Mouse (Mus musculus) testis, postnatal 14 days (tissue): ENCODE data around the gene Aurkaip1.
"Not testable (repeated sequence)": the region's sequence is repeated elsewhere in the genome, so short reads cannot be mapped to it uniquely, and the experiment has no call there.

ENCODE experiments used
- DNase-seq: peaks from one replicate; pipeline ENCODE4 v3.0.0; 2021; ENCODE audit warnings: low spot score

Gene Aurkaip1

DNA sequence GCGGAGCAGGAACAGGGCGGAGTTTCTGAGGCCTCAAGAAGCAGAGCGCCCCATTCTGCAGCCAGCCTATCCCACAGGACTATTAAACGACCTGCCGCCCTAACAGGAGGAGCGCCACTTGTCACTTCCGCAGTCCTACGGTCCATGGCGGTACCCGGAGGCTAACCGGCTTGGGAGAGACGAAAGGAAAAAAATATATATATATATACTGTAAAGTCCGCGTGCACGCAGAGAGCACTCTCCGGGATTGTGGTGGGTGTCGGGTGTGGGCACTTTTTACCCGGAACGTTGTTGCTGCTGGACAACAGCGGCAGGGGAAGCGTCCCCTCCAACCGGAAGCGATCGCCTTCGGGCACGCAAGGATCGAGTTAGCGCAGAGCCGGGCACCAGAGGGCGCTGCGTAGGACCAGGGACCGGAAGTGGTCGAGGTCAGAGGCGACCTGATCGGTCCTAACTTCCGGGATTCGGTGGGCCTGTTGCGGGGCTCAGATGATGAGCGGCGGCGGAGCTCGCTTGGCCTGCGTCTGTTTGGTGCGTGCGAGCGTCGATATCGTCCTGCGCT is at the start of gene Aurkaip1:
TSS of gene Aurkaip1 (plus strand) at position 68 of the 562 bp plus-strand sequence.
- peak; percentile 96 for DNase-seq

DNA sequence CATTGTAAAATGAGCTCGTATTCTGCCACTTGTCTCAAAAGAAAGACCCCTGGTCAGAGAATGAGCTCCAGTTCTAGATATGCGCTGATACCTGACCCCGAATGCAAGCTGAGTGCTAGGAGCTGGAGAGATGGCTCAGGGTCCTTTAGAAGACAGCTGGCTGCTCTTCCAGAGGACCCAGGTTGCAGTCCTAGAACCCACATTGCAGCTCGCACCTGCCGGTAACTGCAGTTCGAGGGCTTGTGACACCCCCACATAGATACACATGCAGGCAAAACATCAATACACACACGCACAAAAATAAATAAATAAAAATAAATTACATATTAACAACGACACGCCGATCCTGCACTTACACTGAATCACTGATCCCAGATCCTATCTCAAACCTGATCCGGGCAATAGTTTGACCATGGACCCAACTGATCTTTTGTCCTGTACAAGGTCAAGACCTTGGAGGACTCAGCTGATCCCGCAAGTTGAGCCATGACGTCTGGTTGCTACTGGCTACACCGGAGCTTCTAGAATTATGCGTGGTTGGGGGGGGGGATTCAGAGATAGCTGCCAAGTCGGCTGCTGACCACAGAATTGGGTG is 47.5 kb upstream of the Aurkaip1 start:
- no peak for DNase-seq

DNA sequence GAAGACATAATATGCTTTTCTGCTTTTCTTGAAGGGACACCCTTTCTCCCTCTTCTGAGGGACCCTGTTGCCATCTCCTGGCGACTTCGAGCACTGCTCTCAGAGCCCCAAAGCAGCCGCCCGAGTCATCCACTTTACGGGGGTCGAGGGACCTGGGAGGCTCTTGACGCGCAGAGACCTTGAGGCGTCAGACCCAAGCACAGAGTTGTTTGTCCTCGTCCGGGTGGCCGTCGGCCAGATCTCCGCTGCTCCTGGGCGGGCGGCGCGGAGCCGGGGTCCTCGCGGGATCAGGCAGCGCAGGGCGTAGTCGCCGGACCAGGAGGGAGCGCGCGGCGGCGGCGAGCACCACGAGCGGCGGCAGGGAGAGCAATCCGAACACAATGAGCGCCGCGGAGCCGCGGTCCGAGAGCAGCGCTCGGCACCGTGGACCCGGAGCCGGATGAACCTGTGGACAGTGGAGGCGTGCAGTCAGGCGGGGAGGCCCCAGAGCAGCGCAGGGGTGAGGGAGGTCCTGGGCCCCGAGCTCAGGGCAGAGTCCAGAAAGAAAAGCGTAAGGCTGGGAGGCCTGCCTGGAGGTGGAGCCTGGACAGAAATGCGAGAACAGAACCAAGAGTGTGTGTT is 46.9 kb upstream of the Aurkaip1 start:
- DNase-seq = peak; percentile 68

DNA sequence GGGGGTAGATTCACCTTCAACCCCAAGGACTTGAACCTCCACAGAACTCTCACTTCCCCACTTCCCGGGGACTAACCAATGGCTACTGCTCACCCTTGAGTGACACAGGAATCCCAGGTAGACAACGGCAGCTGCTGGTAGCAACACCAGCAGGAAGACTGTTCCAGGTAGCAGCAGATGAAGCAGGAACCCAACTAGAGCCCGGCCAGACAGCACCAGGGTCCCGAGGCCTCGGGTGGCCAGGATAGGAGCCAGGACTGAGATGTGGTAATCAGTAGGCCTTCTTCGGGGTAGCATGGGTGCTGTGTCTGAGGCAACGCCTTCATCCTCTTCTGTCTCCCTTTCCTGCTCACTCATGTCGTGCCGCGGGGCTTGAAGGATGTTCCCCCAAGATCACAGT is 45.8 kb upstream of the Aurkaip1 start:
- no peak for DNase-seq

DNA sequence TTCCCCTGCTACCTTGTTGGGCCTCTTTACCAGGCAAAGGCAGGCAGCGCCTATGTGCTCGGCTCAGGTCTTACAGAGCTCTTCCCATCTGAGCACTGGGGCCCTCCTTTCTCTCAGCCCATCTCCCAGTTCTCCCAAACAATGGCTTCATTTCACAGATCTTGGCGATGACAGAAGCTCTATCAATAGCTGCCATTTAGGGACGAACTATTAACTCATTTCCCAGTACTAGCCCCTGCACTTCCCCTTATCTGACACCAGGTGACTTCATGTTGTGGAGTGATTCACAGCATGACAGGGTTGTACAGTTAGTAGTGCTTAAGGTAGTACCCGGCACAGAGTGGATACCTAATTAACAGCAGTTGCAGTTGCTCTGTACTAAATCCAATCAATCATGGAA is 45.3 kb upstream of the Aurkaip1 start, which contains the start of gene Tmem88b:
TSS of gene Tmem88b (minus strand) at position 56 of the 400 bp plus-strand sequence.
- no peak for DNase-seq

DNA sequence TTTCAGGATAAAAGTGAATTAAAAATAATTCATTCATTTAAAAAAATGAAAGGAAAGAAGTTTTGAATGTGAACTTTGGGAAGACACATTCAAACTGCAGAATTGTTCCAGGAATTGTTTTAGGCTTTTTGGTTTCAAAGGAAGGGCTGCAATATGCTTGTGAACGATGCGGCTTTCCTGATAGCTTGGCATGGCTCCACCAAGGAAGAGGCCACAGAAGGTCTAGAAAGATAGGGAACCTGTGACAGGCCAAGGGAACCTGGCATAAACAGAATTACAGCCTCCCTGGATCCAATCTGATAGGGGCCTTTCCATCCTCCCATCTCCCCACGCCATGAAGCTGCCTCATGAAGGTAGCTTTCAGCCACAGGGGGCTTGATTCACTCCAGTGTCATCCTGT is 42.8 kb upstream of the Aurkaip1 start:
- no peak for DNase-seq

DNA sequence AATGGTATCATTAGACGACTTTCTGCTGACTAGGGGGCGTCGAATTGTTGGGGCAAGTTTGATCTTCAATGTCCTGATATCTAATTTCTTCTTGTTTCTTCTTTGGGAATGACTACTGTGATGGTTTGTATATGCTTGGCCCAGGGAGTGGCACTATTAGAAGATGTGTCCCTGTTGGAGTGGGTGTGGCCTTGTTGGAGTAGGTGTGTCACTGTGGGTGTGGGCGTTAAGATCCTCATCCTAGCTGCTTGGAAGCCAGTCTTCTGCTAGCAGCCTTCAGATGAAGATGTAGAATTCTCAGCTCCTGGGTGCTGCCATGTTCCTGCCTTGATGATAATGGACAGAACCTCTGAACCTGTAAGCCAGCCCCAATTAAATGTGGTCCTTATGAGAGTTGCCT is 42.2 kb upstream of the Aurkaip1 start:
- not testable (repeated sequence) for DNase-seq

DNA sequence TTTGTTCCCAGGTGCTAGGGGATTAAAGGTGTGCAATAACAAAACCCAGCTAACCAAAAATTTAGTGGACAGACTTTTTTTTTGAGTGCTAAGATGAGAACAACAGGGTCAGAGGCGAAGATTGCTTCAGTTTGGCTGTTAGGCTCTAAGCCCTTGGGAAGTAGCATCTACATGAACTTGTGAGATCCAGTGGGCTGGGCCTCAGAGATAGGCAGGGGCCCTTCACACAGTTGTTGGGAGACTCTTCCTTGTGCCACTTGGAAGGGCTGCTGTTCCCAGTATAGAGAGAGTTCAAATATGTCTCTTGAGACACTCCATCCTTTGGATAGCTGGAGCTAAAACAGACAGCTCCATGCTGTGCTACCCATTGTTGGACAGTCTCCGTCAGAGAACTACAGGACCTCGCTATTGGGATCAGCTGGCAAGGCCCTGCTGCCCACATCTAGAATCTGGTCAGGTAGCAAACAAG is 41.0 kb upstream of the Aurkaip1 start, which contains the start of gene Ankrd65:
TSS of gene Ankrd65 (plus strand) at position 419 of the 469 bp plus-strand sequence.
- no peak for DNase-seq

DNA sequence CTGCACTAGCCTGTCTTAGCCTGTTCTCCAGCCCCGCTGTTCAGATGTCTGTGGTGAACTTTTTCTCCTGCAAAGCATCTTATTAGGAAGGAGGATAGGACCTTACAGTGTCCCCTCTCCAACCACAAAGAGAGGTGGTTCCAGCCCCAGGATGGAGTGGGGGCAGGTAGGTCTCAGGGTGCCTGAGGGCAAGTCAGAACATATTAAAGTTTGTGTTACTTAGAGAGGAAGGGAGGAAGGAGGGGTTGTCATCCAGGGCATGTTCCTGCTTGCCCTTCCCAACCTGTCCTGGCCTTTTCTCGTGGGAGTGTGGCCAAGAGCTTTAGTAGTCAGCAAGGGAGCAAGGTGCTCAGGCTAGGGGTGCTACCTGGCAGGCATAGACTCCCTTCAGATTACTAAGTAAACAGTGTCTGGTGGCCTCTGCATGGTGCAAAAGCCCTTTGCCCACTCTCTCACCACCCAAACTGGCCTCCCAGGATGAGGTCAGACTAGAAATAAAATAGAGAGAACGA is 40.4 kb upstream of the Aurkaip1 start:
- DNase-seq = no peak

DNA sequence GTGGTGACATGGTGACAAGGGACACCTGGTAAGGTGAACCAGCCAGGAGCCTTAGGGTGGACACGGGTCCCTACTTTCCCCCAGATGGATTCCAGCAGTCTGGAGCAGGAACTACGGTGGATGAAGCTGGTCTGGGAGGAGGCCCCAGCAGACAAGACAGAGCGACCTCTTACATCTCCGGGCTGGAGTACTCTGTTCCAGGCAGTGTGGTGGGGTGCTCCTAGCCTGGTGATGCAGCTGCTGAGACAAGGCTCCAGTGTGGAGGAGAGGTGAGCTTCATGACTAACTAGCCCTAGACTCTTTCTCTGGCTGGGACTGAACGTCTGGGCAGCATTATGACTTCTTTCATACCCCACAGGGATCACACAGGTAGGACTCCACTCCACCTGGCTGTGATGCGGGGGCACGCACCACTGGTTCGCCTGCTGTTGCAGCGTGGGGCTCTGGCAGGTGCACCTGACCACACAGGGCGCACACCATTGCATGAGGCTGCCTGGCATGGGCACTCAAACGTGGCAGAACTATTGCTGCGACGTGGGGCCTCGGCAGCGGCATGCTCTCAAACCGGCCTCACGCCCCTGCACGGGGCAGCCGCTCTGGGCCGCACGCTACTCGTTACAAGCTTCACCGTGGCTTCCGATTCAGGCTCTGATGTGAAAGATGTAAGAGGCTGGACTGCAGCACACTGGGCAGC is 39.7 kb upstream of the Aurkaip1 start:
- DNase-seq = peak; percentile 16

DNA sequence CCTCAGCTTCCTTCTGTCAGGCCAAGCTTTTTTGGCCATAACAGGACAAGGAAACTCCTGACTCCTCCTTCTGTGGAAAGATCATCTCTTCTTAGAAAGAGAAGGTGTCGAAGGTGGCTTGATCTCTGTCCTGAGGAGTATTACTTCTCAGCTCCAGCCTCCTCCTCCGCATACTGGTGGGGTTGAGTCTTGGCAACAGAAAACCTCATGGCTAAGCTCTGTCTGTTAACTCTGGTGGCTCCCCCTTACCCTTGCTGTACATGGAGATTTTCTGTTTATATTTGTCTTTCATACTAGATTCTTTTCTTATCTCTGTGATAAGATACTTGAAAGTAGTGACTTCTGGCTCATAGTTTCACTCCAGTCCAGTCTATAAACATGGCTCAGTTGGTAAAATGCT is 37.3 kb upstream of the Aurkaip1 start:
- no peak for DNase-seq

DNA sequence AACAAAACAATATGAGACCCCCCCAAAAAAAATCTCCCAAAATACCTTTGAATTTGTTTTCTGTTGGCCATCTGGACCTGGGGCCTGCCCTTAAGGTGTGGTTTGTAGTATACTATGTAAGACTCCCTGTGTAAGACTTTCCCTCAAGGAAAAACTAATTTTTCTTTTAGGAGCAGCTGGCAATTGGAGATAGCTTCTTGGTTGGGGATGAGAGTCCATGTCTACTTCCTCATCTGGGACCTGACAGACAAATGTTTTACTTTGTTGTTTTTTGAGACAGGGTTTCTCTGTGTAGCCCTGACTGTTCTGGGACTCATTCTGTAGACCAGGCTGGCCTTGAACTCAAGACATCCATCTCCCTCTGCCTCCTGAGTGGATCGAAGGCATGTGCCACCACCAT is 29.0 kb upstream of the Aurkaip1 start:
- DNase-seq = no peak

DNA sequence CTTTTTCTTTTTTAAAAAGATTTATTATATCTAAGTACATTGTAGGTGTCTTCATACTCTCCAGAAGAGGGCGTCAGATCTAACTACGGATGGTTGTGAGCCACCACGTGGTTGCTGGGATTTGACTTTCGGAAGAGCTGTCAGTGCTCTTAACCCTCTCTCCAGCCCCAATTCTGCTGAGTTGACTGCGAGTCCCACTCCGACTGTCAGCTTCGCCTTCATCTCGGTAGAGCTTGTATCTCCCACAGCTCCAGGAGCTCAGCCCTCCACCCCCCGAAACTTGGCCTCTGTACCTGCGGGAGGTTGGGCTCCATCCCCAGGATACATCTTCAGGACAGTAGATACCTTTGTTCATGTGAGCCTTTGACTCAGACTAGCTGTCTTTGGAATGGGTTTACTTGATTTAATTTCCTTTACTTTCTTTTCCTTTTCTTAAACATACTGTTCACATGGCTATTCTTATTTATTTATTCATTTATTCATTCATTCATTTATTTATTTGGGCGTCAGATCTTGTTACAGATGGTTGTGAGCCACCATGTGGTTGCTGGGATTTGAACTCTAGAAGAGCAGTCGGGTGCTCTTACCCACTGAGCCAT is 28.2 kb upstream of the Aurkaip1 start, which contains the start of gene Mrpl20:
TSS of gene Mrpl20 (plus strand) at position 138 of the 599 bp plus-strand sequence.
- no peak for DNase-seq

DNA sequence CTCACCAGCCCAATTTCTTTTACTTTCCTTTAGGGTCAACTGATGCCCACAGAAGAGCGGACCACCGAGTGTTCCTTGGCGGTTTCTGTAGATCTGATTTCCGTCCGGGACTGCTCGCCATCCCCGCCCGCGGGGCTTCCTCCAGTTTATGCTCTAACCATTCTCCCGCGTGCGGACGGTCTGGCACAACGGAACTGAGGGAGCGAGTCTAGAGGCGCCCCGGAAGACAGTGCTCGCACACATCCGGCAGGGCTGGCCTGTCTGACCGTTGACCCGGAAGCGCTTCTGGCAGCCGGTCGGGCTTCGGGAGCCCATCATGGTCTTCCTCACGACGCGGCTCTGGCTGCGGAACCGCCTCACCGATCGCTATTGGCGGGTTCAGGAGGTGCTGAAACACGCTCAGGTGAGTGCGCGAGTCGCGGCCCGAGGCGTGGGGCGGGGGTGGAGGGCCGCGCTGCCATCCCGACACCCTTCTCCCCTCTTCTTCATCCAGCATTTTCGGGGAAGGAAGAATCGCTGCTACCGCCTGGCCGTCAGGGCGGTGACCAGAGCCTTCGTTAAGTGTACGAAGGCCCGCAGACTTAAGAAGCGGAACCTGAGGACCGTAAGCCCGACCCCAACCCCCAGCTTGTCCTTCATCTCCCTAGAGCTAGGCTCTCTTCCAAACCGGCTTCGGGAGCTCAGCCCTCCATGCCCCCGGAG is 27.6 kb upstream of the Aurkaip1 start:
- DNase-seq = peak; percentile 94

DNA sequence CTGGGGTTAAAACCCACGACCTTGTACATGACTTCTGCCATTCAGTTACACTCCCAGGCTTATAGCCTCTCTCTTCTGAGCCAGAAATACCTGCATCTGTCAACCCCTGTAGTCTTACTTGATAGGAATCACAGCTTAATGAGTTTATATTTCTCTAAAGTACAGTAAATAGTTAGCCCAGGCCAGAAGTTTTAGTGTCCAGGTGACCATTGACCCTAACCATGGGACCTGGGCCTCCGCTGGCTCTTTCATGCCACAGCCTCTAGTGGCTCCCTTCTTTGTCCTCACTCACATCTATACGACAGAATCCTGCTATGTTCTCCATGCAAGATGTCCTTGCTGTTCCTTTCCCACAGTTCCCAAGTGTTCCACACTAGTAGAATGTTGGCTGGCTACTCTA is 23.2 kb upstream of the Aurkaip1 start:
- no peak for DNase-seq

DNA sequence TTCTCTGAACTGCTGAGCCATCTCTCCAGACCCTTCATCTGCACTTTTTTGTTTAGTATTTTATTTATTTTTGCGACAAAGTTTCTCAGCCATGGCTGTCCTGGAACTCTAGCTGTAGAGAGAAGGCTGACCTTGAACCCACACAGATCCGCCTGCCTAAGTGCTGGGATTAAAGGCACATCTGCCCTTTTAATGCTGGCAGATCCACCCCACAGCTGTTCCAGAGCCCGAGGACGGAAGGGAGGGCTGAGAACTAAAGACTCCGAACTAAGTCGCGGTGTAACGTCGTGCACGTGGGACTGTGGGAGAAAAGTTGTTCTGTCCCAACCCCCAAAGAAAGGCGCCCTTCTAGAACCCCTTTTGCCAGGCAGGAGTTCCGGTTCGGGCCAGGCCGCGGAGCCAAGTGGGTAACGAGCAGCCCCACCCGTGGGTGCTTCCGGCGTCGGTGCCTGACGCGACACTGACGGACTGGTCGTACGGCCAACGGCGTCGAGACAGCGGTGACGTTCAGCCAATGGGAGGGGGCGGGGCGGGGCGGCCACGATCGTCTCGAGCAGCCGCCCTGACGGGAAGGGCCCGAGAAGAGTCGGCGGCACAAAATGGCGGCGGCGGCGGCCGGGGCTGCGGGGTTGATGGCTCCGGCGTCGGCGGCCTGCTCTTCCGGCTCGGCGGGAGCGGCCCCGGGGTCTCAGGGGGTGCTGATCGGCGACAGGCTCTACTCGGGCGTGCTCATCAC is 19.0 kb upstream of the Aurkaip1 start, which contains the start of gene Ccnl2:
TSS of gene Ccnl2 (plus strand) at position 561 of the 736 bp plus-strand sequence.
- peak; percentile 96 for DNase-seq

DNA sequence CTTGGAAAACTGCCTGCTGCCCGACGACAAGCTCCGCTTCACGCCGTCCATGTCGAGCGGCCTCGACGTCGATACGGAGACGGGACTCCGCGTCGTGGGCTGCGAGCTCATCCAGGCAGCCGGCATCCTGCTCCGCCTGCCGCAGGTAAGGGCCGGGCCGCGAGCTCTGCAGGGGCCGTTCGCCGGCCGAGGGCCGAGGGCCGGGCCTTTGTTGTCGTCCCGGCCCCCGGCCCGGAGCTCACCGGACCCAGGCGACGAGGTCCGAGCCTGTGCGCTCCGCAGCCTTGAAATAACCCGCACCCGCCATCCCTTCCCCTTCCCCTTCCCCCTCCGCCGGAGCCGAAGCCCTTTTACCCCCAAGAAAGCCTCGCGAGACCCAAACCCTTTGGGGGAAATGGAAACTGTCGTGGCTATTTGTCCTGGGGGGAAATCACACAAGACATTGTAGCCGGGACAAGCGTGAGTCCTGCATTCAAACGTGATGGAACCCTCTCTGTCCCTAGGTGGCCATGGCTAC is 18.3 kb upstream of the Aurkaip1 start:
- DNase-seq = peak; percentile 56

DNA sequence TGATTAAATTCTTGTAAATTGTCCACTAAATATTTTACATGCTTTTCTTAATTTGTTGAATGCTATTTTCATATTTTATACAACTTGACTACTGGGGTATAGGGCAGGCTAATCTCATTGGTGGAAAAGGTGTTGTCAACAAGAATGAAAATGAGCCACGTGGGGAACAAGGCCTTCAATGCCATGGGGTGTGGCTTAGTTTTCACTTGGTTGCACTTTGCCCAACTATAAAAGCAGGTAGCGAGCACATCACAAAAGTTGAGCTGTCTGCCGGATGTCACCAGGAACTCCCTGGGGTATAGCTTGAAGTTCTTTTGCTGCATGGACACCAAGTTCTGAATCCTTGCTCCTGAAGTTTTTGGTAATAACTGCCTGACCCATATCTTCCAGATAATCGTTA is 13.5 kb upstream of the Aurkaip1 start:
- DNase-seq = no peak

DNA sequence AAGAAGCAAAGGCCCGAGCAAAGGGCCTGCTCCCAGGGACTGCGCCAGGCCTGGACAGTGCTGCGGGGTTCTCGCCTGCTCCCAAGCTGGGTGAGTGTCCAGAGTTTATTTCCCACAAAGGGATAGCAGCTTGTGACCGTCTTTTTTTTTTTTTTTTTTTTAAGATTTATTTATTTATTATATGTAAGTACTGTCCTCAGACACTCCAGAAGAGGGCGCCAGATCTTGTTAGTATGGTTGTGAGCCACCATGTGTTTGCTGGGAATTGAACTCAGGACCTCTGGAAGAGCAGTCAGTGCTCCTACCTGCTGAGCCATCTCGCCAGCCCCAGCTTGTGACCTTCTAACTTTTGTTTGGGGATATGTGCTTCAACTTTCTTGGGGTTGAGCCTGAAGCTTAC is 10.0 kb upstream of the Aurkaip1 start:
- DNase-seq = no peak

DNA sequence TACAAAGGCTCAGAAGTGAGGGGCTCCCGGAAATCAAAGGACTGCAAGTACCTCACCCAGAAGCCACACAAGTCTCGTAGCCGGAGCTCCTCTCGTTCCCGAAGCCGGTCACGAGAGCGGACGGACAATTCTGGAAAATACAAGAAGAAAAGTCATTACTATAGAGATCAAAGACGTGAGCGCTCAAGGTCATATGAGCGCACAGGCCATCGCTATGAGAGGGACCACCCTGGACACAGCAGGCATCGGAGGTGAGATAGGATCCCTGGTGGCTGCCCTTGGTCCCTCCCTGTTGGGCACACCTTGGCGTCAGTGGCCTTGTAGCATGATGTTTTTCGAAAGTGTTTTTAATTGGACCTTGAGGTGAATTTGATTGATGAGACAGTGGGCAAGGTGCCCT is 7.6 kb upstream of the Aurkaip1 start:
- no peak for DNase-seq
